Mouse (Mus musculus) liver, adult 2 months (tissue): ENCODE data around the gene Stx16.

Experiments
- CTCF ChIP-seq: fragments of 200-500 bp; IDR thresholded peaks from 2 replicates; pipeline ENCODE4 v1.5.1; 2011; ENCODE audit warnings: low read depth, low read length, control low read depth
- POLR2A ChIP-seq: fragments of 200-500 bp; IDR thresholded peaks from 2 replicates; pipeline ENCODE4 v1.6.1; 2011; ENCODE audit warnings: low read length, control low read depth; ENCODE audit not compliant: insufficient read depth; ENCODE audit errors: extremely low read depth

GRCm38 (mm10) chr2:174050339-174050685, 25.8 kb upstream of the Stx16 start:
- TF ChIP-seq CTCF (no peak), POLR2A (no peak)
